Comparison of ENCODE assay signal across 9 mouse cellular contexts in the genomic region with DNA sequence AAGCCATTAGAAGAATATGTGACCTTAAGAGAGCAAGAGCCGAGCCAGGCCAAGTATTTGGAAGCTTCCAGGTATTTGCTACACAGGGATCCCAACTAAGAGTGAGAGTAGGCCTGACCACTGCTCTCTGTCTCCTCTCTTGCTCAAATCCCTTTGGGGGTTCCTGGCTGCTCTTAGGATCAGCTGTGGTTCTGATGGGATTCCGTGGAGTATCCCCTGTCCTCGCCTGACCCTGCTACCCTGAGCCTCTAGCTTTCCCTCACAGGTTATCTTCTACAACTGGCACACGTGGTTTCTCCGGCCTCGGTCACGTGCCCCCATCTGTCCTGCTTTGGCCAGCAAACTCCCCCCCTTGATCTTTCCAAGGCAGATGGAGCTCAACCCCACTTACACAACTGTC. TPM values are rescaled to one million over a fixed set of nuclear protein-coding genes. Genes with fewer than 3 reads are reported as not detected.
DNase-seq lines count a peak whose midpoint lies in the region; ATAC-seq lines count a peak whose summit lies in the region.
"Had no signal": no experiment of that assay in that cellular context is flagged by ENCODE, and none has a peak within 500 bp of the region (broad histone marks: within the 10 kb centered on the region; RNA-seq: fewer than 3 reads in every experiment).

No protein-coding gene starts in this region.

- DNase-seq in heart, adult 18-20 months, result no peak
- DNase-seq in midbrain, embryonic 11.5 days (ENCODE audit: low spot score, missing footprints), result no peak
- no peak for DNase-seq in intestine, embryonic 14.5 days (ENCODE audit: low spot score)
- DNase-seq in right cerebral cortex, adult 2 months (ENCODE audit: low spot score in 2 of 2), result no peak
- no peak for DNase-seq in gastrocnemius, postnatal 4 days (ENCODE audit: low spot score in 2 of 2)
- DNase-seq: cerebellum, adult 11 months had no signal

- no peaks in the 10 kb centered on the region for H3K27me3 ChIP-seq in heart, embryonic 15.5 days
- H3K27me3 ChIP-seq in midbrain, embryonic 12.5 days, result no peaks in the 10 kb centered on the region
- H3K27me3 ChIP-seq in midbrain, embryonic 11.5 days (ENCODE audit: control insufficient read depth, insufficient read depth, low read length), result no peaks in the 10 kb centered on the region
- no peaks in the 10 kb centered on the region for H3K27me3 ChIP-seq in intestine, embryonic 14.5 days (replicated peaks; ENCODE audit: control insufficient read depth, insufficient read depth, low read length)
- no peaks in the 10 kb centered on the region for H3K27me3 ChIP-seq in neural tube, embryonic 15.5 days (replicated peaks)

- H3K4me3 ChIP-seq in heart, embryonic 15.5 days, result no peak overlapping the region
- no peak overlapping the region for H3K4me3 ChIP-seq in midbrain, embryonic 12.5 days
- H3K4me3 ChIP-seq in midbrain, embryonic 11.5 days (ENCODE audit: low read depth, low read length), result no peak overlapping the region
- no peak overlapping the region for H3K4me3 ChIP-seq in intestine, embryonic 14.5 days (ENCODE audit: low read depth, low read length)
- no peak overlapping the region for H3K4me3 ChIP-seq in neural tube, embryonic 15.5 days (replicated peaks)

- 58% methylated on average over 7 of the region's 7 CpGs for WGBS in heart, embryonic 15.5 days
- WGBS in midbrain, embryonic 12.5 days, result 92% methylated on average over 7 of the region's 7 CpGs
- 89% methylated on average over 7 of the region's 7 CpGs for WGBS in midbrain, embryonic 11.5 days
- 76% methylated on average over 7 of the region's 7 CpGs for WGBS in intestine, embryonic 14.5 days
- 88% methylated on average over 7 of the region's 7 CpGs for WGBS in neural tube, embryonic 15.5 days

- peak overlapping the region; percentile 89 for H3K4me2 ChIP-seq in heart, embryonic 15.5 days
- peak overlapping the region; percentile 91; the same call in 1 of the 2 replicates for H3K4me2 ChIP-seq in midbrain, embryonic 12.5 days (replicated peaks)
- H3K4me2 ChIP-seq in midbrain, embryonic 11.5 days, result no peak overlapping the region
- peak overlapping the region; percentile 23 for H3K4me2 ChIP-seq in intestine, embryonic 14.5 days (ENCODE audit: low read length)
- peak overlapping the region; percentile 91; the same call in 1 of the 2 replicates for H3K4me2 ChIP-seq in neural tube, embryonic 15.5 days

- no peak for ATAC-seq in heart, embryonic 15.5 days (replicated peaks; ENCODE audit: insufficient number of reproducible peaks, insufficient read depth, low FRiP score, low read depth)
- ATAC-seq in midbrain, embryonic 12.5 days (ENCODE audit: low FRiP score, low read depth), result no peak
- no peak for ATAC-seq in midbrain, embryonic 11.5 days (ENCODE audit: low FRiP score)
- ATAC-seq in intestine, embryonic 14.5 days (replicated peaks; ENCODE audit: low FRiP score, low TSS enrichment, low read depth), result no peak
- ATAC-seq in neural tube, embryonic 15.5 days (ENCODE audit: low FRiP score), result no peak

- H3K9ac ChIP-seq in heart, embryonic 15.5 days, result peak overlapping the region; percentile 30; the same call in 1 of the 2 replicates
- 0 out of 2 replicates have a peak overlapping the region, but pooled peaks have one; percentile 20 for H3K9ac ChIP-seq in midbrain, embryonic 12.5 days (replicated peaks)
- no peak overlapping the region for H3K9ac ChIP-seq in midbrain, embryonic 11.5 days (ENCODE audit: low read length)
- no peak overlapping the region for H3K9ac ChIP-seq in intestine, embryonic 14.5 days (ENCODE audit: low read length)
- no peak overlapping the region for H3K9ac ChIP-seq in neural tube, embryonic 15.5 days (replicated peaks)

- H3K4me1 ChIP-seq in heart, embryonic 15.5 days (replicated peaks), result peaks cover 46% of the 10 kb centered on the region
- peaks cover 32% of the 10 kb centered on the region for H3K4me1 ChIP-seq in midbrain, embryonic 12.5 days
- H3K4me1 ChIP-seq in midbrain, embryonic 11.5 days (ENCODE audit: control insufficient read depth, insufficient read depth, low read length), result peaks cover 23% of the 10 kb centered on the region
- H3K4me1 ChIP-seq in intestine, embryonic 14.5 days (replicated peaks; ENCODE audit: control insufficient read depth, insufficient read depth, low read length), result peaks cover 22% of the 10 kb centered on the region
- H3K4me1 ChIP-seq in neural tube, embryonic 15.5 days, result peaks cover 44% of the 10 kb centered on the region

- no peaks in the 10 kb centered on the region for H3K9me3 ChIP-seq in heart, embryonic 15.5 days (replicated peaks)
- no peaks in the 10 kb centered on the region for H3K9me3 ChIP-seq in midbrain, embryonic 12.5 days
- no peaks in the 10 kb centered on the region for H3K9me3 ChIP-seq in midbrain, embryonic 11.5 days (ENCODE audit: control insufficient read depth, low read length)
- no peaks in the 10 kb centered on the region for H3K9me3 ChIP-seq in intestine, embryonic 14.5 days (ENCODE audit: control insufficient read depth, low read length)
- no peaks in the 10 kb centered on the region for H3K9me3 ChIP-seq in neural tube, embryonic 15.5 days (replicated peaks)

- peaks cover 6% of the 10 kb centered on the region for H3K36me3 ChIP-seq in heart, embryonic 15.5 days
- peaks cover 26% of the 10 kb centered on the region for H3K36me3 ChIP-seq in midbrain, embryonic 12.5 days
- peaks cover 12% of the 10 kb centered on the region for H3K36me3 ChIP-seq in midbrain, embryonic 11.5 days (ENCODE audit: control insufficient read depth, insufficient read depth, low read length)
- peaks cover 17% of the 10 kb centered on the region for H3K36me3 ChIP-seq in intestine, embryonic 14.5 days (ENCODE audit: control insufficient read depth, insufficient read depth, low read length)
- H3K36me3 ChIP-seq in neural tube, embryonic 15.5 days, result peaks cover 6% of the 10 kb centered on the region

- no peak overlapping the region for H3K27ac ChIP-seq in heart, embryonic 15.5 days
- no peak overlapping the region for H3K27ac ChIP-seq in midbrain, embryonic 12.5 days (replicated peaks)
- no peak overlapping the region for H3K27ac ChIP-seq in midbrain, embryonic 11.5 days (ENCODE audit: low read depth, low read length)
- H3K27ac ChIP-seq in intestine, embryonic 14.5 days (ENCODE audit: low read depth), result no peak overlapping the region
- no peak overlapping the region for H3K27ac ChIP-seq in neural tube, embryonic 15.5 days (replicated peaks)

RNA-seq across cellular contexts. Expression of gene H2afy, which starts 3.2 kb away (rescaled TPM):
- 98.9 and 135 TPM in 2 replicates for polyA plus RNA-seq in heart, embryonic 15.5 days (2015; fragmentation: Nextera tagmentation; extraction: Ambion mirVana)
- 10 to 100 TPM; 47.2 to 58.4 TPM for total RNA-seq in heart, adult 18-20 months (2021)
- polyA plus RNA-seq in midbrain, embryonic 12.5 days (2016; fragmentation: Nextera tagmentation; extraction: Ambion mirVana), result 584 TPM in 2 replicates
- polyA plus RNA-seq in midbrain, embryonic 11.5 days (2014; fragmentation: Nextera tagmentation; extraction: Ambion mirVana), result 677 and 693 TPM in 2 replicates
- polyA plus RNA-seq in intestine, embryonic 14.5 days (2014; fragmentation: Nextera tagmentation; extraction: Ambion mirVana), result 361 and 379 TPM in 2 replicates
- polyA plus RNA-seq in neural tube, embryonic 15.5 days (2015; fragmentation: Nextera tagmentation; extraction: Ambion mirVana), result 244 and 272 TPM in 2 replicates
- 10 to 100 TPM; 80.2 to 89.7 TPM for total RNA-seq in gastrocnemius, postnatal 4 days (2021)

RNA-seq across cellular contexts. Expression of gene Tifab, which starts 45.7 kb away (rescaled TPM):
- polyA plus RNA-seq in heart, embryonic 15.5 days (2015; fragmentation: Nextera tagmentation; extraction: Ambion mirVana), result 1.3 and 2.9 TPM in 2 replicates
- 1 to 10 TPM in 1 of 2 experiments, under 1 TPM in 1; 0.69 to 1.1 TPM for total RNA-seq in heart, adult 18-20 months (2021)
- 0.69 and 1.1 TPM in 2 replicates for polyA plus RNA-seq in midbrain, embryonic 12.5 days (2016; fragmentation: Nextera tagmentation; extraction: Ambion mirVana)
- 0.43 and 0.60 TPM in 2 replicates for polyA plus RNA-seq in midbrain, embryonic 11.5 days (2014; fragmentation: Nextera tagmentation; extraction: Ambion mirVana)
- 1.6 and 1.8 TPM in 2 replicates for polyA plus RNA-seq in intestine, embryonic 14.5 days (2014; fragmentation: Nextera tagmentation; extraction: Ambion mirVana)
- polyA plus RNA-seq in neural tube, embryonic 15.5 days (2015; fragmentation: Nextera tagmentation; extraction: Ambion mirVana), result 1.1 and 2.3 TPM in 2 replicates
- total RNA-seq in gastrocnemius, postnatal 4 days (2021), result 1 to 10 TPM; 1.4 to 1.5 TPM

Comparison
In these comparisons a context has a peak if more than half of its experiments do, and no peak if none do; other contexts are left out.
1. H3K9ac ChIP-seq: peak in heart, embryonic 15.5 days (single experiment) and midbrain, embryonic 12.5 days (single experiment); none in midbrain, embryonic 11.5 days (single experiment), intestine, embryonic 14.5 days (single experiment) and neural tube, embryonic 15.5 days (single experiment).